Mouse (Mus musculus): ENCODE results near the gene Cox19.

The Cox19 gene

DNA sequence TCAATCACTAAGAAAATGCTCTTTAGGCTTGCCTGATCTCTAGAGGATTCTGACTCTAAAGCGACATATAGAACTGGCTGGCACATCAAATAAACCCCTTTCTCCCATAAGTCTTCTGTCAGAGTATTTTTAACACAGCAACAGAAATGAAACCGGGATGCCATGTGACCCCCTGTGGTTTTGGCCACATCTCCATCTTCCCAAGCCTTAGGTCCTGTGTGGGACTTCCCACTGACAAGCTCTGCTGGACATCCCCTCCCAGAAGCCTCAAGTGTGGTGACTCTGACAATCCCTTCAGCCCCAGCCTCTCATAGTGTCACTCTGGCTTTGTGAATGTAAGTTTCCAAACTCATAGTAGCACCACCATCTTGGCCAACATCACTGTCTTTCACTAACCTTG, 57.1 kb downstream of the Cox19 start:
- DNase-seq (ENCODE audit: low read depth, low spot score) = no peak

DNA sequence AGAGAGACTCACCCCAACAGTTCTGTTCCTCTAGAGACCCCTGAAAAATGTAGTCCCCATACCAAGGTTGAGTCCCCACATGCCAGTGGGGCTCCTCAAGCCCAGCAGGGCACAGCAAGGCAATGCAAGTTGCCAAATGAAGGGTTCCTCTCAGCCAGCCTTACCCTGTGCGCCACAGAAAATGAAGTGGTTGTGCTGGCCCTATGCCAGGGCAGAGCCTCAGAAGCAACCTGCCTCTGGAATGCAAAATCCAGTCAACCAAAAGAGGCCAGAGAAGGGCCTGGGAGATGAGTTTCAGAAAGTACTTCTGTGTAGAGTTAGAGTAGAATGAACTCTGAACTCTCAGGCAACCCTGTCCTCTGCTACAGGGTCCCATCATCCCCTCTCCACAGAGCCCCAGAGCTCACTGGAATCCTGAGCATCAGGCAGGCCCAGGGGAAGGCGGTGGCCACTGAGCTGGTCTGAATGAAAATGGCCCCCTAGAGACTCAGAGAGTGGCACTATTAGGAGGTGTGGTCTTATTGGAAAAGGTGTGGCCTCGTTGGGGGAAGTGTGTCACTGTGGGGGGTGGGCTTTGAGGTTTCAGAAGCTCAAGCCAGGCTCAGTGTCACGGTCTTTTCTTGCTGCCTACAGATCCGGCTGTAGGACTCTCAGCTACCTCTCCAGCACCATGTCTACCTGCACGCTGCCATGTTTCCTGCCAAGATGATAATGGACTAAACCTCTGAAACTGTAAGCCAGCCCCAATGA, 59.2 kb downstream of the Cox19 start:
- DNase-seq (ENCODE audit: low read depth, low spot score) = no peak

DNA sequence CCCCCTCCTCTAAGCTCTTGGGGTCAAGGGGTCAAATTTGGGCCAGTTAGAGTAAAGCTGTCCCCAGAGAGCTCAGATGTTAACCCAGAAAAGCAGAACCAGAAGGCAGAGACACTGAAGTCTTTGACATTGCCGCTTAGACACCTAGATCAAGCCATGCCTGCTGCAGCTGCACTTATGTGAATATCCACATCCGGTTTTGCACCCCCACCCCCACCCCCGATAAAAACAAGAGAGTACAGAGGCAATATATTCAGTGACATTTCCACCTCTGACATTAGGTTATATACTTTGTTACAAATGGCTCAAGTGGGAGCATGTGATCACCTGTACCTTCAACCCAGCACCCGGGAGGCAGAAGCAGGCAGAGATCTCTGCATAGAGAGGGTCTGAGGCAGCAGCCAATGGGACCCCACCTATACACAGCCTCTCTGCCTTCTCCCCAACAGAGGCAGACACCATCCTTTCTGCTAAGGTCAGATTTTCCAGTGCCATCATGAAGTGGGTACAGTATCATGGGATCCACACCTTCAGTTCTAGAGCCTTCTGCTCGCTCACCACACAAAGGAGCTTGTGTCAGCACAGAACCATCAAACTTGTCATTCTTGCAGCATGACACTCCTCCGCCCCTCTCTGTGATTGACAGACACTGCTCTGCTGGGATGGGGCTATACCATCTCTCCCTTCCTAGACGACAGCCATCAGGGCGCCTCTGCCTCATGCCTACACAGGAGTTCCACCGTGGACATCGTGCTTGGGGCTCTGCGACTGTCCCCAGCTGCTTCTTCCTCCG, 60.6 kb downstream of the Cox19 start:
- no peak for DNase-seq (ENCODE audit: low read depth, low spot score)

DNA sequence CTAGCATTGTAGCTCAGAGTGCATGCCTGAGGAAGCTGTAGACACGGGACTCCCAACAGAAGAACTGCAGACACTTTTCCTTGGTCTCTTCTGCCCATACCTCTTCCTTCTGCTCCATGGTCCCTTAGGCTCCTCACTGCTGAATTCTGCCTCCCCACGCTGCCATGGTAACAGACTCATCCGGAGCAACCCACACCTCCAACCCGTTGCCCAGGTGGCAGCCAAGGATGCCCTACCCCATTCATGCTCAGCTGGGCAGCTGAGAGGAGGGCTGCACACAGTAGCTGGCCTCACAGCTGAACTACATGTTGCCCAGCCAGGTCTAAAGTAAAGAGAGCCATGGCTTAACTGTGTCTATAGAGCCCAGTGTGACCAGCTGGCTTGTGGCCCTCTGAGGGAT, 62.6 kb downstream of the Cox19 start:
- no peak for DNase-seq (ENCODE audit: low read depth, low spot score)

DNA sequence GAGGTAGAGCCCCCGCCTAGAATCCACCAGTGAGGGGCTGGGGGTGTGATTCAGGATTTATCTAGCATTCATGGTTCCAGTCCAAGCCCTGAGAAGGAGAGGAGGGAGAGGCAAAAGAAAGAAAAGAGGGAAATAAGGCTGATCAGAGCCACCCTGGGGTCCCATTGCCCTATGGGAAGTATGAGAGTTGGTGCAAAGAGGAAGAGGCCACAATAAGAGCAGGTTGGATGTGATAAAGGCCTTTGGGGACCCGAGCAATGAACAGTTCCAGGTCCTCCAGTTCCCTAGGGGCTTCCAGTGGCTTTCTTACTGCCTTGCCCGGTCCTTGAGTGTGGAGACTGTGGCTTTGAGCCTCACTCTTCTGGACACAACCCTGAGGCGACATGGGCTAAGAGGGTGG, 63.4 kb downstream of the Cox19 start:
- DNase-seq (ENCODE audit: low read depth, low spot score) = no peak

DNA sequence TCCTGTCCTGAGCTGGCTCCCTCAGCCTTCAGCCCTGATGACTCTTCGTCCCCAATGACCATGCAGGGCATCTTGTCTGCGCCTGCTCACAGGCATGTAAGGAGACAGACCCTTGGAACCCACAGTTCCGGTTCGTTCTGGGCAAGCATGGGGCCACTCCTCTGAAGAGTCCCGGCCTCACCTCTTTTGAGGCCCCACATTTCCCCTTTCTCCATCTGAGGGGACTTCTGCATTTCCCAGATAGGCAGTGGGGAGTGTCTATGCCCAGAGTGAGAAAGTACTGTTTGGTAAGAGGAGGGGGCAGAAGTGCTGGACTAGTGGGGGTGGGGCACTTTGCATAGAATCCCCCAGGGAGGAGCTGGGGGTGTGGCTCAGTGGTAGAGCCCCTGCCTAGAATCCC, 64.1 kb downstream of the Cox19 start:
- no peak for DNase-seq (ENCODE audit: low read depth, low spot score)
